Mouse (Mus musculus) left cerebral cortex, adult 8-10 months (tissue): ENCODE data around the gene Grid1. TPM values are rescaled to one million over a fixed set of nuclear protein-coding genes. Genes with fewer than 3 reads are reported as not detected.

Source experiments
- DNase-seq, 2 experiments: peaks; one replicate each; pipeline ENCODE4 v3.0.0; 2022; ENCODE audit warnings: low spot score in 2 of 2
- total RNA-seq, 4 experiments: library from RNA; stranded (reverse); gene quantifications; 2 replicates each; pipeline ENCODE4 v1.2.4; 2022

The Grid1 gene
- total RNA-seq, 4 experiments from 2014 or later, result 50.4 to 57.7 (median 53.6) TPM

DNA sequence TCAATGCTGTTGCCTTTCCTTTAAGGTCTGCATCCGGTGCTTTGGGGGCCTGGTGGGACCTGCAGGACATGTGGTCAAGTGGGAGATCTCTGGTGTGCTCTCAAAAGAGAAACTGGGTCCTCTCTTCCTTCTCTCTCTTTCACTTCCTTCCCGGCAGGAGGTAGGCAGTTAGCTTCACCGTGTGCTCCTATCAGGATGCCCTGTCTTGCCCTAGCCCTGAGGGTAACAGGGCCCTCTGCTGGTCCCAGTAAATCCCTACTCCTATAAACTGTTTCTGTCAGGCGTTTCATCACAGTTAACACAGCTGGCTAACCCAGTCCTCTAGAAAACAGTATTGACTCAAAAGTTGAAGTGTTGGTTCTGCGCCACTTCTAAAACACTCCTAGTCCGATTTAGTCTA lies 9.9 kb downstream of the Grid1 start:
- no peak for DNase-seq

DNA sequence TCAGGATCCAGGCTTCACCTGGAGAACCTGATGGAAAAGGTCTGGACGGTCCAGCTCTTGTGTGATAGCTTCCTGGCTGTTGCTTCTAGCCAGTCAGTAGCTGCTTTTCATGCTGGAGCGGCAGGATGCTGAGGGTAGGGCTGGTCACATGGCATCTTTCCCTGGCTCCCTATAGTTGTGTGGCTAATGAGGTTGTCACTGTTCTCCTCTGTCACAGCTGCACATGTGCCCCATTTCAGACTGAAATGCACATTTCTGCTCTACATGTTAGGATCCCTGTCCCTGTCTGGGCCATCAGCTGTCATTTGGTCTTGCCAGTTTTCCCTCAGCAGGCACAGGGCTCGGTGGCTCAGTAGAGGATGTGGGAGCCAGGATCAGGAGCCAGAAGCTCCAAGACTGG lies 17.2 kb downstream of the Grid1 start:
- no peak for DNase-seq

DNA sequence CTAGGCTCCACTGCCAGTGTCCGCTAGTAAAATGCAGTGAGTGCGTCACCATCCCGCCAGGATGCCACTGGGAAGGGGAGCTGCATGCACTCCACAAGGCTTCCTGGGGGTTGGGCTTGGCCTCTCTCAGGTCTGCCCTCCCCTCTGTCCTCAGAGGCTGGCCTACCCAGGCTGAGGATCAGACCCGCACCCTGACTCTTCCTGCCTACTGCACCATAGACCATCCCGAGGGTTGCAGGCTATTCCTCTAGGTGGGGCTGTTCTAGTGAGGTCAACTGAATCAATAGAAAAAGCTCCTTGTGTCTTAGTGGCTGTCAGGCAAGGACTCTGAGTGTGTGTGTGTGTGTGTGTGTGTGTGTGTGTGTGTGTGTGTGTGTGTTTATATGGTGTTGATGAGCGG lies 19.1 kb downstream of the Grid1 start:
- no peak for DNase-seq

DNA sequence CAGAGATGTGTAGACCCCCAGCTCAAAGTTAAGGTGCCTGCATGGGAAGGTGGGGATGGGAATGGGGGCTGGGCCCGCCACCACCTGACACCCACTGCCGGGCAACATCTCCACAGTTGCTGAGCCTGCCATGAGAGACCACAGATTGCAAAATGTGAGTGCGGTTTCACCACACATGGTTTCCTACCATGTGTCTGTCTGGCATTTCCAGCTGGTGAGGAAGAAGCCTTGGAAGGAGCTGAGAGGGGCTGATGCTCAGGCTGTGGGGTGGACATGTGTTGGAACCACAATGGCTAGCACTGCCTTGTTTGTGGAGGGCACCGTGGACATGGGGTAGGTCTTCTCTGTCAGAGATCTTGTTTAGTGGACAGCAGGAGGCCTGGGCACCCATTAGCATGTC lies 20.0 kb downstream of the Grid1 start:
- no peak for DNase-seq

DNA sequence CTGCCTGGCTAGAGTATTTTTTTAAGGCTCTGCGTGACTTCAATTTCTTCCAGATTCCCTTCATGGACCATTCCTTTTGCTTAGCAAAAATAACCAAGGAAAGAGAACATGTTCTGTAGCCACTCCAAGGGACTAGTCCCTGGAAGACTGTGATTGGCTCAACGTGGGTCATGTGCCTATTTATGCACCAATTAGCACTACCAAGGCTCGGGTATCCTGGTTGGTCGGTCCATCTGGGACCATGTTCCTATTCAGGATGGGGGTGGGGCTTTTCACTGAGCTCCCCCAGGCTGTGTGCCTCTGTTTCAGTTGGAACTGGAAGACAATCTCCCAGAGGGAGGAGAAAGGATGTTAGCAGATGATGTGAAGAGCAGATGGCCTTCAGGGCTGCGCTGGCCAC lies 23.7 kb downstream of the Grid1 start:
- DNase-seq, result no peak

DNA sequence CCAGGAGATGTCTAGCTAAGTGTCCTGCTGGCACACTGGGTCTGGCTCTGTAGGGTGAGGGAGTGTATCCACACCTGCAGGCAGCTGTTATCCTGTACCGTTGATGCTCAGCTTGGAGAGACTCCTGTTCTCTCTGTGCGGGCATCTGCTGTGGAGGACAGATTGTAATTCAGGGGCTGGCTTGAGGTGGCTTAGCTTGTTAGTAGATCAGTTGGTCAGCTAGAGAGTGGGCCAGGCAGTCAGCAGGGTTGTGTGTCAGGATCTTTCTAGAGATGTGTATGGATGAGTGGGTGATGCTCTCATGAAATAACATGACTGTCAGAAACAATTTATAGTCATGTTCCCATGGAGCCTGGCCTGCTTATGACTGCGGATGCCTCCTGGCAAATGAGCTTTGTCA lies 24.3 kb downstream of the Grid1 start:
- DNase-seq, result no peak

DNA sequence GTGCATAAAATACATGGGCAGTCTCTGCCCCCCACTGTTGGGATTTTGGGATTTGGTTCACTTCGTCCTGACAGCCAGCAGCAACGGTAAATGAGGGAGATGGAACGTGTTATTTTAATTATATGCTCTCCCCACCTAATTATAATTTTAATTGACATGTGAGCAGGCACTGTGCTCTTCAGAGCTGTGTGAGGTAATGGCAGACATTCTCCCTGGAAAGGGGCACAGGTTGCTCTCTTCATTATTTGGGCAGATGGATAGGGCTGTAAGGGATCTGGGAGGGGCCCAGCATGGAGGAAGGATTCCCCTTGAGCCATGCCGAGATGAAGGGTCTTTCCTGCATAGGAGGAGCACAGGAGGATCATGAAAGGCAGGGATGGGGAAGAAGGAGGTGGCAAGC lies 26.9 kb downstream of the Grid1 start:
- DNase-seq, result no peak

DNA sequence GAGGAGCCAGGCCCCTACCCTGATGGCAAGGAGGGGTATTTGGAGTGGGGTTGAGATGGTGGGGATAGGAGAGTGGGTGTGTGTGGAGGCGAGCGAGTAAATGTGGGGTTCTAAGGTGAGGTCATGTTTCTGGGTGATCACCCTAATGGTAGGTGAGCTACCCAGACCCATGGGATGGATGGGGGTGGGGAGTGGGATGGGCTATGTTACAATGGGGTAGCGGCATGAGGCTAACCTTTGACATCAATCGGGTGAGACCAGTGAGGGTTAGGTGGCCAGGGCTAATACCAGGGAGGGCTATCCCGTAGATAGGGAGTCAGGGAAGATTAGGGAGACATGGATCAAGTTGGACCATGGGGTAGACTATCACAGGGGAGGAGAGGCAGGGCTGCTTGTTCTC lies 27.7 kb downstream of the Grid1 start:
- DNase-seq, result no peak

DNA sequence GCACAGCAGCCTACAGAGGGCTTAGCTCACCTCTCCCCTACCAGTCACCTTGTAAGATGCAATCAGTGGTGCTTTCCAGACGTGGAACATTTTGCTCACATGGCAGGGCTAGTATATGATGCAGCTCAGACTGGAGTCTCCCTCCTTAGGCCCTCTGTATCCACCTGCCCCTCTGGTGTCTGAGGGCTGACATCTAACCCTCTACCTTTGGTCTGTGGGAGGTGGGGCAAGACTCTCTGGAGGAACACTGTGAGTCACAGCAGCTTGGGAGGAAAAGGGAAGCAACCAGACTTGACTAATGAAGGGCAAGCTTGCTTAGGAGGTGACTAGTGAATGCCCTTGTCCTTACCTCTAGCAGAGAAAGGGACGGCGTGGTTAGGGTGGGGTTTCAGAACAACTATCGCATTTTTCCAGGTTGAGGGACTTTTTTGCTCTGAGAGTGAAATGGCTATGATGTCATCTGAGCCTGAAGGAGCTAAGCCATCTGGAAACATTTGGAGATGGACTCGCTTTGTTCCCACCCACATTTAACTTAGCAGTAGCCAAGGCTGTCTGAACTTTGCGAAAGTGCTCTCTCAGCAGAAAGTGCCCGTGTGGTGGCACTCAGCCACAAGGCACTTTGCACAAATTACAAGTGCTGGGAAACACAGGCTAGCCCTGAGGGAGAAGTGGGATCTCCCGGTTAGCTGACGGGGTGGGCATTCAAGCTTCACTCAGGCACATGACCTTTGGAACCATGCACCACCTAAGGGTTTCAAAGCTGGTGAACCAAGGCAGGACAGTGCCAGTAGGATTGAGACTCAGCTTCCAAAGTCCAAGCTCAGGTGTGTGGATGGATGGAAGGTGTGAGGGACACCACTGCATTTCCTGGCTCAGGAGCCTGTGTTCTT lies 41.2 kb downstream of the Grid1 start:
- DNase-seq, result no peak

DNA sequence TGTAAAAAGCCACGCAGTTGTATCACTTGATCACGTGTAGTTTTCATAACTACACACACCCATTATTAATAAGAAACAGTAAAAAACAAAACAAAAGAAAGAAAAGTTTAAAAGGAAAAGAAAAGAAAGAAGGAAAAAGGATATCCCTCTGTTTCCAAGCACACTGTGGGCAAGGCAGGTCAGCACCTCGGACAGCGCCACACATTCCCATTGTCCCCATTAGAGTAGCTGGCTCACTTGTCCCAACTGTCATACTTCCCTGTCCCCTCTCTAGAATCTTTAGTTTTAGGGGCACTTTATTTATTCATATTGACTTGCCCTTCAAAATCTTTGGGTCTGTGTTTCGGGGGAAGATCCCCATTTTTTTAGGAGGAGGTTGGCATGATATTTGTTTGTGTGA lies 47.4 kb downstream of the Grid1 start:
- DNase-seq, result no peak

DNA sequence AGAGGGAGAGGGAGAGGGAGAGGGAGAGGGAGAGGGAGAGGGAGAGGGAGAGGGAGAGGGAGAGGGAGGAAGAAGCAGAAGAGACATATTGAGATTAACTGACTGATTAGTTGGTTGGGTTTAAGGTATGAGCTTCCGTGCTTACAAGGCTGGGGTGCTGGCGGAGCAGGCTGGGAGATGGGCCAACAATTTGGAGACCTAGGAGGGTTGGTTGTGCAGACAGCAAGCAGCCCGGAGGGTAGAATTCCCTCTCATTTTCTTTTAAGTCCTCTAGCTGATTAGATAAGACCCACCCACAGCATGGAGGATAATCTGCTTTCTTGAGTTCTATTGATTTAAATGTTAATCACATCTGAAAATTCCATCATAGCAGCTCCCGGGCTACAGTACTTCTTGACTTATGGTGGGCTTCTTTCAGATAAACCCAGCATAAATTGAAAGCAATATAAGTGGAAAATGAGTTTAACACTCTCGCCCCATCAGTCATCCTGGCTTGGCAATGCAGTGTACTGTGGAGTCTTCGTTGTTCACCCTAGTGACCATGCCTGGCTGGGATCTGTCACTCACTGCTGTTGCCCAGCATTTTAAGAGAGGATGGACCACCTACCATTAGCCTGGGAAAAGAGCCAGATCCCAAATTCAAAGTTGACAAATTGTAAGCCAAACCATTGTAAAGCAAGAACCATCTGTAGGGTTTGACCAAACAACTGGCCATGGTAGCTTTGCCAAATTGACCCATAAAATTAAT lies 48.8 kb downstream of the Grid1 start:
- DNase-seq, result no peak

DNA sequence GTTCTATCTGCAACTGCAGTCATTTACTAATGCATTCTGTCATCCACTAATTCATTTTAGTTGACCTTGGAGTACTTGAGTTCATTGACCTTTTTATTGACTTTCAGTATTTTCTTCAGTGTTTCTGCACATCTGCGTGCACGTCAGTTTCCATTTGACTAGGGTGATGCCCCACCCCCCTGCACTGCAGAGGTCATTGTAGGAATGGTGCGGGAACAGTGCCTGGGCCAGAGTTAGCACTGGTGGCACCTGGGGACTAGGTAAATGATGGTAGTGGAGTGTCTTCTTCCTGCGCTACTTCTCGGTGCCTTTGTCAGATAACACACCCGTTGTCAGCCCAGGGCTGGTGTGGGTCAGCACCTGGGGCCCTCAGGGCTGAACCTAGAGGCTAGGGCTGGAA lies 60.1 kb downstream of the Grid1 start:
- DNase-seq, result no peak

DNA sequence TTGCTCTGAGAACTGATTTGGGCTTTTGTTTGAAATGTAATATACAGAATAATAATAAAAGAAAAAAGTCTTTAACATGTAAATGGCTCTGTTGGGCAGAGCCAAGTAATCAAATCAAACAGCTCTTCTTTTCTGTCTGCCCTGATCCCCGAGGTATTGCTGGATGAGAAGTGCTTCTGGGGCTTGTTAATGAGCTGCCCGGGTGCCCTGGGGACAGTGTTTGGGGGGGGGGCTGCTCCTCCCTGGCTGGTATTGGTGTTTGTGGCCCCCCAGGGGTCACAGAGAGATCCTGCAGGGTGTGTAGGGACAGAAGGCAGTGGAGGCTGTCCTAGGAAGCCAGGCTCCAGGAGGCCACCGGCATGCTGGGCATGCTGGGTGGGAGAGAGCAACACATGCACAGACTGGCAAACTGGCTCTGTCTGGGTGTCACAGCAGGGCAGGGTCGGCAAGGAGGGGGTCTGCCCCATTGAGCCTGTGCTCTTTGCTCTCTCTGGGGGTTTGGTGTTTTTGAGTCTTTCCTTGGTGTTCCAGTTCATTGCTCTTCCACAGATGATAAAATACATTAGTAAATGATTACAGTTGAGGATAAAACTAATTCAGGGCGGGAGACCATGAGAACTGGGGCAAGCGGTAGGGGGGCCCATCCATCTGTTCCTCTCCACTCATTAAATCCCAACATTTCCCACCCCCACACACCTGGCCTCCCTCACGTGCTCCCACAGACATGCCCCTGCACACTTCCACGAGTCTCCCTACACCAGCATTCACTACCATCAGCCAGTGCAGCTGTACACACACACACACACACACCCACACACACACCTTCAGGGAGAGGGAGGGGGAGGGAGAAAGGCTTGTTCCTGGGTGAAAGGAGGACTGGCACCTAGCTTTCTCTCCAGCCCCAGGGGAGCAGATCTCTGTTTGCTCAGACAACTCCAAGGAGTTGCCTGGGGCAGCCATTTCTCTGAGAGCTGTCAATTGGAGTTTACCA lies 60.8 kb downstream of the Grid1 start:
- DNase-seq, result peak in 1 of 2 experiments; percentile 58

DNA sequence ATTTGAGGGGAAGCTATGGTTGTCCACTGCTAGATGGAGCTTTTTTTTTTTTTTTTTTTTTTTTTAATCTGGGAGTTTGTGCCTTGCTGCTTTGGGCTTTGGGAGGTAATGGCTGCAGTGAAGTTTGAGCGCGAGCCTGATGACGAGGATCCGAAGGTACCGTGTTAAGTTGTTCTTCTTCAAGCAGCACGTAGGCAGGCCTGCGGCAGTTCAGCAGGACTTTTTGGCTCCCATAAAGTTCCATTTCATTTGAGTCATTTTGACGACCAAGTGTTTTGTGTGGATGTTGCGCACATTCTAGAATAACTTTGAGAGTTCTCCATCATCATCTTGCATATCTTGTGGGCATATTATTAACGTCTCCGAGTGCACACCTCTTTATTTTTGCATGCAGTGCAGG lies 64.3 kb downstream of the Grid1 start:
- DNase-seq, result peak in 1 of 2 experiments; percentile 13

DNA sequence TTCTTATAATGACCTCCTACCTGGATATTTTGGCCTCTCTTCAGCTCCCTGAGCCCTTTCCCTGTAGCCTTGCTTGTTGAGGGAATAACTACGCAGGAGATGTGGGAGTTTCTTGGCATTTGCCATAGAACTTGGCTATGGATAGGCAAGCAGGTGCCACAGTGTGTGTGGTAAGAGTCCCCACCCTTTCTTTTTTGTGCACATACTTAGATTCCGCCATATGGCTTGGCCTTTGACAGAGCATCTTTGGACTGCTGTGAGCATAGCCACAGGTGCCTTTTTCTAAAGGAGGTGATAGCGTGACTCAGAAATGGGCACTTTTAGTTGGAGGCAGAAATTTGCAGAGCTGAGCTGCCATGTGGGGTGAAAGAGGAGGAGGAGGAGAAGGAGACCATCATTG lies 64.7 kb downstream of the Grid1 start:
- peak in 1 of 2 experiments; percentile 80 for DNase-seq

DNA sequence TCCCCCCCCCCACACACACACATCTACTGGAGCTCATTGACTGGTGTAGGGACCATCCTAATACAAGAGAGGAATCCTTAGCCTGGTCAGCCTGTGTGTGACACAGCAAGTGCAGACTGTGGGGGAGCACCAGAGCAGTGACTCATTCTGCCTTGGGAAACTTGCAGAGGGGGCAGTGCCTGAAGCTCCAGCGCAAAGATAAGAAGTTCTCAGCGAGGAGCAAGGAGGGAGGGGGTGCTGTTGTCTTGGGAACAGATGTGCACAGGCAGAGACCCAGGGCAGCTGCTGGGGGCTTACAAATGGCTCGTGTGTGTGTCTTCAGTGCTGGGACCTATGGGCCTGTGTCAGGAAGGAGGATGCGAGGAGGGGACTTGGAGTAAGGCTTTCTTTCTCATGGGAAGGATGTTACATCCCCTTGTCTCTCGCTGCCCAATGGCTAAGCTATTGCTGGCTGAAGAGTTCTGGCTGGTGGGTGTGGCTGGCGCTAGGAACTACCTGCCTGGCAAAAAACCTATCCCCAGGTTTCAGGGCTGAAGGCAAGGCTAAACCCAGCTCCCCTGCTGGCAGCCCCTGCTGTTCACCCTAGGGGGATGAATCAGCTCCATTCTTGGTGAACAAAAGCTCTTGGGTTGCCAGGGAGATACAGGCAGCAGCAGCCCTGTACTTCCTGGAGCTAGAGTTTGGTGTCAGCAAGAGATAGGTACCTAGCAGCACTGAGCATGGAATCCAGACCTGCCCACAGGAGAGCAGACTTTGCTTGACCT lies 72.0 kb downstream of the Grid1 start:
- DNase-seq, result peak in 1 of 2 experiments; percentile 62

DNA sequence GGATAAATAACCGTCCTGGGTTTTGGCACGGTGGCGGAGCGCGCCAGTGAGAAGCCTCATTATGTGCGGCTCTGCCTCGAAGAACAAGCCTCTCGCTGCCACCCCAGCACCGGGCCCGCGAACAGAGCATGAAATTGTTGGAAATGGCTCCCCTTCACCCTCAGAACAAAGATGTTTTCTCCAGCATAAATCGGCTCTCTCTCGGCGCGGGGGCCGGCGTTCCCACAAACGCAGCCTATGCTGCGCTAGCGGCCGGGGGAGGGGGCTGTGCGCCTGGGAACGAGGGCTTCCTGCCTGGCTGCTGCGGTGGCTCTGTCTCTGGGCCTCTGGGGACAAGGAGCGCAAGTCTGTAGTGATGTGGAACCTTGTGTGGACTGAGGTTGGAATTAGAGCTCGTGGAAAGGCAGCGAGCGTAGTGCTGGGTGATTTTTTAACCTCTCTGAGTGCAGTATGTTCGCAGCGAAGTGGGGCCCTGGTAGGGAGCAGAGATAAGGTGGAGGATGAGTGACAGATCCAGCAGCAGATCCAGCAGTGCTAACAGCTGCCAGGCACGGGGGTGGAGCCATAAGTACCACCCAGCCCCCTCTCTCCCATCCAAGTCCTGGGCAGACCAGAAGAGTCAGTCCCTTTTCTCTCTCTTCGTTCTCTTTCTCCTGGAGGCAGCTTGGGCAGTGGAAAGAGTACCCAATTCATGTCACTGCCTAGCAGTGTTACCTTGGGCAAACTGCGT lies 76.5 kb downstream of the Grid1 start:
- DNase-seq, result peak; percentile 45 to 63

DNA sequence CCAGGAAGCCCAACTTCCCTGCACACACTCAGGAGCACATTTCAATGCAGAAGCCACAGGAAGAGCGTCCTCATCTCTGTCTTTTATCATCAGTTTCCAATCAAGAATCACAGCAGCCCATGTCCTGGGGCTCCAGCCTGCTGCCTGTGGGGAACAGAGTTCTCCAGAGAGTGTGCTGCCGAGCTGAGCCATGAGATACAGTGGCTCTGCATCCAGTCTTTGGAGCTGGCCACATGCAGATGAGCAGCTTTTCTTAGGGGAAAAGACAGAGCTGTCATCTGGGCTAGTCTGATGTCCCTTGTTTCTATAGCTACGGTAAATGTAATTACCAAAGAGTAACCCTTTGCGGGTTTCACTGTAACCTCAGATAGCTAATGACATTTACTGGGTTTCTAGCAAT lies 83.9 kb downstream of the Grid1 start:
- DNase-seq, result no peak

DNA sequence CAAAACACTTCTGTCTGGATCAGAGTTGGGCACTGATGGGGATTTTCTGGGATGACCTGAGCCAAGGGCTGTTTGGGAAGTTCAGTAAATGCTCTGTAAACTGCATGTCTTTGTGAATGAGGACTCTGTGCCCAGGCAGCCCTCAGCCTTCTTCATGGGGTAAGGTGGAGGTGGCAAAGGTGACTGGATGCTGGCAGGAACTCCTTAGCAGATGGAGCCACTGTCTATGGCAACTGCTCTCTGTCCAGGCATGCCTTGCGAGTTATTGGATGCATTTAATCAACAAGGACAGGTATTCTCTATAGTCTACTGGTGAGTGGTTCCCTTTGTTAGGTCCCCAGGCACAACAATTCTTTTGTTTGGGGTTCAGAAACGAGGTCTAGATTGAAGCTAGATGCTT lies 85.8 kb downstream of the Grid1 start:
- DNase-seq, result no peak

DNA sequence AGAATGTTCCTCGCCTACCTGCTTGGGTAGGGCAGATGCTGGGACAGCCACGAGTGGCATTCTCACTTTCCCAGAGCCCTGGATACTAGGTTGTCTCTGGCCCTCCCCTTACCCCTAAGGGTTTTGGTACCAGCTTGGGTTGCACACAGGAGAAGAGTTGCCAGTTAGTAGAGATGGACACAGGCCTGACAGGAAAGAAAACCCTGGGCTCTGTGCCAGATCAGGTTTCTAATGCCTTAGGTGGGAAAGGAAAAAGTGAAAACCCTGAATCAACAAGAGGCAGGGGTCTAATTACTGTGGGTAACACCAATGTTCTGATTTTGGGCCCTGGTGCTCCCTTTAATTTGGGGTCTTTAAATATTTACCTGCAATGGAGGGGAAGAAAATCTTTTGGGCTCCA lies 88.5 kb downstream of the Grid1 start:
- no peak for DNase-seq
